Mouse (Mus musculus) WW6 (cell line): ENCODE measurements around the gene Cerk.
"Not testable (repeated sequence)": the region's sequence is repeated elsewhere in the genome, so short reads cannot be mapped to it uniquely, and the experiment has no call there.

Experiments used
- DNase-seq: peaks from one replicate; pipeline ENCODE4 v3.0.0-alpha.2; 2013; ENCODE audit warnings: low read depth, low spot score

Gene Cerk

GRCm38 (mm10) chr15:86206385-86206784, 20.4 kb upstream of the Cerk start:
- no peak for DNase-seq

GRCm38 (mm10) chr15:86205300-86205699, 19.4 kb upstream of the Cerk start:
- DNase-seq: no peak

- DNase-seq: no peak
Measured at GRCm38 (mm10) chr15:86203942-86204561, 18.1 kb upstream of the Cerk start.

GRCm38 (mm10) chr15:86203292-86203793, 17.4 kb upstream of the Cerk start:
- no peak for DNase-seq

GRCm38 (mm10) chr15:86202640-86203039, 16.7 kb upstream of the Cerk start:
- DNase-seq: no peak

- DNase-seq: no peak
Measured at GRCm38 (mm10) chr15:86201696-86202330, 15.9 kb upstream of the Cerk start.

GRCm38 (mm10) chr15:86201095-86201494, 15.2 kb upstream of the Cerk start:
- DNase-seq: no peak

GRCm38 (mm10) chr15:86200169-86200568, 14.2 kb upstream of the Cerk start:
- no peak for DNase-seq

- no peak for DNase-seq
Measured at GRCm38 (mm10) chr15:86199482-86199881, 13.5 kb upstream of the Cerk start.

- no peak for DNase-seq
Measured at GRCm38 (mm10) chr15:86199052-86199451, 13.1 kb upstream of the Cerk start.

- not testable (repeated sequence) for DNase-seq
Measured at GRCm38 (mm10) chr15:86194676-86195453, 8.9 kb upstream of the Cerk start.

- no peak for DNase-seq
Measured at GRCm38 (mm10) chr15:86191933-86192332, 6.0 kb upstream of the Cerk start.

- no peak for DNase-seq
Measured at GRCm38 (mm10) chr15:86191505-86191904, 5.6 kb upstream of the Cerk start.

GRCm38 (mm10) chr15:86190387-86190786, 4.4 kb upstream of the Cerk start:
- DNase-seq: no peak

GRCm38 (mm10) chr15:86188746-86189470, 3.0 kb upstream of the Cerk start:
- DNase-seq: no peak

GRCm38 (mm10) chr15:86188186-86188585, 2.2 kb upstream of the Cerk start:
- DNase-seq: no peak

- no peak for DNase-seq
Measured at GRCm38 (mm10) chr15:86186686-86187085, 745 bp upstream of the Cerk start.

- no peak for DNase-seq
Measured at GRCm38 (mm10) chr15:86184851-86185688, 871 bp downstream of the Cerk start.

GRCm38 (mm10) chr15:86184071-86184470, 1.9 kb downstream of the Cerk start:
- no peak for DNase-seq

GRCm38 (mm10) chr15:86183484-86183883, 2.5 kb downstream of the Cerk start:
- no peak for DNase-seq

GRCm38 (mm10) chr15:86182646-86183045, 3.3 kb downstream of the Cerk start:
- no peak for DNase-seq
